Mouse (Mus musculus) limb, embryonic 15.5 days (tissue): ENCODE measurements at regions not wholly inside any gene's neighbourhood (a gene's known extent, or its start where the extent isn't known, plus 50 kb on each side); places are given as distances from the start of the nearest gene placed in this dataset.

Source experiments
- ATAC-seq: fragments of 200-750 bp; cut with Nextera tagmentation; 2 replicates; pipeline ENCODE4 v1.8.0; 2017; ENCODE audit warnings: low read depth, moderate TSS enrichment; ENCODE audit not compliant: insufficient number of reproducible peaks, low FRiP score, low TSS enrichment
- H3K27ac ChIP-seq: fragments of 300-500 bp; sonication (generic); 2 replicates; pipeline ENCODE4 v1.5.1; 2015; ENCODE audit warnings: moderate library complexity, mild to moderate bottlenecking, inconsistent platforms
- H3K27me3 ChIP-seq: fragments of 300-500 bp; sonication (generic); 2 replicates; pipeline ENCODE4 v1.6.1; 2015; ENCODE audit warnings: inconsistent platforms
- H3K36me3 ChIP-seq: fragments of 300-500 bp; sonication (generic); 2 replicates; pipeline ENCODE4 v1.6.1; 2015; ENCODE audit warnings: inconsistent platforms
- H3K4me1 ChIP-seq: fragments of 300-500 bp; sonication (generic); 2 replicates; pipeline ENCODE4 v1.6.1; 2015; ENCODE audit warnings: inconsistent platforms
- H3K4me2 ChIP-seq: fragments of 300-500 bp; sonication (generic); 2 replicates; pipeline ENCODE4 v1.6.1; 2015; ENCODE audit warnings: mild to moderate bottlenecking, inconsistent platforms
- H3K4me3 ChIP-seq: fragments of 300-500 bp; sonication (generic); 2 replicates; pipeline ENCODE4 v1.5.1; 2015; ENCODE audit warnings: mild to moderate bottlenecking, inconsistent platforms
- H3K9ac ChIP-seq: fragments of 300-500 bp; sonication (generic); 2 replicates; pipeline ENCODE4 v1.6.1; 2015; ENCODE audit warnings: inconsistent platforms
- H3K9me3 ChIP-seq: fragments of 300-500 bp; sonication (generic); 2 replicates; pipeline ENCODE4 v1.6.1; 2016; ENCODE audit warnings: inconsistent platforms
- WGBS: fragments of 180-500 bp; shearing (Covaris S2); methylation state at CpG from one replicate; pipeline ENCODE4 v1.1.7; 2015; 5-methylcytosine and 5-hydroxymethylcytosine counted together

DNA sequence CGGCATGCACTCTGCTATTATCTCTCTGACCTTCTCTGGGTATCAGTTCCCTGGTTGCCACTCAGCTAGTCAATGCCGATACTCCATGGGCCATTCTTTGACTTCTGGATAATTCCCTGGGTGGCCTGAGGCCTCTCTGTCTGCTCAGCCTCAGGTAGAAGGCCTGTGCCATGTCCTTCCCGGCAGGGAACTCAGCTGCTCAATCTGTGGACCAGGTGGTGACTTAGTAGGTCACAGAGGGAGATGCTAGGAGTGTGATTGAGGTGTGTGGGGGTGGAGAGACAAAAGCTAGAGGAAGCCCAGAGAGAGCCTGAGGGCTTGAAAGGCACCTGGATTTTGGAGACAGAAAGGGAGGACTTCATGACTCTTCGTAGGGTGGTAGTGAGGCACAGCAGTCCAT lies 188.0 kb upstream of the Cops8 start:
- WGBS = 84% methylated on average over 4 of the region's 4 CpGs
- no peaks in the 10 kb centered on the region for H3K9me3 ChIP-seq
- H3K4me2 ChIP-seq = no peak overlapping the region
- ATAC-seq = no peak
- H3K27me3 ChIP-seq = no peaks in the 10 kb centered on the region
- H3K27ac ChIP-seq = no peak overlapping the region
- H3K36me3 ChIP-seq = no peaks in the 10 kb centered on the region
- H3K4me1 ChIP-seq = no peaks in the 10 kb centered on the region
- H3K9ac ChIP-seq = no peak overlapping the region
- H3K4me3 ChIP-seq = no peak overlapping the region

DNA sequence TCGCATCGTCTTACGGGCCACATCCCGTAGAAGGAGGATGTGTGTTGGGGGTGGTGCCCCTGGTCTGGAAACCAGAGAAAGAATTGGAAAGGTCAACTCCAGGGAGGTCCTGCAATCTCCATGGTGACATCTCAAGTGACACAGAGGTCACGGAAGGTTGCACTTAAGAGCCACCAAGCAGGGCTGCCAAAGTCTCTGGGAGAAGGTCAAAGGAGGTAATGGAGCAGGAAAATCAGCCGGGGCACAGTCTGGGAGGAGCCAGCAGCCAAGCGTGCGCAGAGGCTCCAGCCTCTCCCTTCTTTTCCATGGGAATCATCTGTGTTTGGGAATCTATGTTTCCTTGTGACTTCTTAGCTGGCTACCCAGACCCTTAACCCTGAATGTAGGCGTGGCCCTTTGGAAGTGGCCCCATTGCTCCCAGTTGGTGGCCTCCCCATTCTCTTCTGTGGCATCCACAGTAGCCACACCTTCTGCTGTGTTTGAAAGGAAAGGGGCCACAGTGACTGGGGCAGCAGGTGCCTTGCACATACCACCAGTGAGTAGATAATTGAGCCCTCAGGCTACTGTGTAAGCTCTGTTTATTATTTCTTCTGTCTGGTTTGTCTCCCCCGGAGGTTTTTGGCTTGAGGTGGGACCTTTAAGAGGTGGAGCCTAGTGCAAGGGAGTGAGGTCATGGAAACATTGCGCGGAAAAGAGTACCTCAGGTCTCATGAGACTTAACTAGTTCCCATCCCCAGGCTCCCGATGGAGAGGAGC lies 178.5 kb upstream of the Cops8 start:
- Histone ChIP-seq H3K27me3 (no peaks in the 10 kb centered on the region), H3K27ac (no peak overlapping the region), H3K9ac (no peak overlapping the region), H3K9me3 (no peaks in the 10 kb centered on the region), H3K4me3 (no peak overlapping the region), H3K4me2 (no peak overlapping the region), H3K36me3 (no peaks in the 10 kb centered on the region), H3K4me1 (peaks cover 16% of the 10 kb centered on the region)
- no peak for ATAC-seq
- WGBS = 53% methylated on average over 13 of the region's 13 CpGs

- Histone ChIP-seq H3K4me1 (peaks cover 23% of the 10 kb centered on the region), H3K27ac (no peak overlapping the region), H3K4me2 (no peak overlapping the region), H3K27me3 (no peaks in the 10 kb centered on the region), H3K4me3 (no peak overlapping the region), H3K9ac (no peak overlapping the region), H3K36me3 (no peaks in the 10 kb centered on the region), H3K9me3 (no peaks in the 10 kb centered on the region)
- 83% methylated on average over 6 of the region's 6 CpGs for WGBS
- ATAC-seq = no peak
Measured at GRCm38 (mm10) chr1:90428334-90428733, 174.4 kb upstream of the Cops8 start.

DNA sequence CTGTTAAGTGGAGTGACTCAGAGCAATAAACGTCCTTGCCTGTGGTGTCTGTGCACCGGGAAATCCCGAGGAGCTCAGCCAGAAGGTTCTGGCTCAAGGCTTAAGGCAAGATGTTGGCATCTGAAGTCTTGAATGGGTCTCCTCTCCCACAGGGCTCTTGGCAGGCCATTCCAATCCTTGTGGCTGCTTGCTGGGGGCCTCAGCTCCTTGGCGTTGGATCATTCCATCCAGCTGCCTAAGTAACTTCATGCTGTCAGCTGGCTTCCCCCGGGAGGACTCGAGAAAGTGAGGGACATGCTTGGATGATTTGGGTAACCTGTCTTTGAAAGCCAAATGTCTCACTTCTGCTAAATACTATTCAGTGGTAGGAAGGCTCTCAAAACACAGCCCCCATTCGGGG lies 174.0 kb upstream of the Cops8 start:
- Histone ChIP-seq H3K4me1 (peaks cover 25% of the 10 kb centered on the region), H3K27me3 (no peaks in the 10 kb centered on the region), H3K27ac (no peak overlapping the region), H3K36me3 (no peaks in the 10 kb centered on the region), H3K4me3 (no peak overlapping the region), H3K4me2 (no peak overlapping the region), H3K9ac (no peak overlapping the region), H3K9me3 (no peaks in the 10 kb centered on the region)
- 58% methylated on average over 7 of the region's 7 CpGs for WGBS
- 0 out of 2 replicates have a peak, but pooled peaks have one; percentile 31 for ATAC-seq

DNA sequence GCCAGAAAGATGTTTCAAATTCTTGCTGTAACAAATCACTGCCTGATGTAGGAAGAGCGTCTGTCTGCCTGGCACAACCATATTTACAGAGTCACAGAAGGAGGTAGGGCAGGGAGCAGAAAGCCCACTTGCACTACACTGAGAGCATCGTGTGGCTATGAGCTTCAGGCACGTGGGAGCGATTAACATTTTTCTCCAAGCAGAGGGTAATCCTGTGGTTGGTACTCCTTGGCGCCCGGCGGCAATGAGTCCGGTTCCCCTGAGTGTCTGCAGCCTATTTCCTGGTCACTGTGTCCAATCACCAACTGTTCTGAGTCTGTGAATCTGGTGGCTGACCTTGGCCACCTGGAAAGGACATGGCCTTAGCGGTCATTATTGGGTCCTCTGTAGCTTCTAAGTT lies 172.3 kb upstream of the Cops8 start:
- Histone ChIP-seq H3K27ac (no peak overlapping the region), H3K4me1 (peaks cover 35% of the 10 kb centered on the region), H3K27me3 (no peaks in the 10 kb centered on the region), H3K9me3 (no peaks in the 10 kb centered on the region), H3K4me3 (no peak overlapping the region), H3K9ac (no peak overlapping the region), H3K36me3 (no peaks in the 10 kb centered on the region), H3K4me2 (no peak overlapping the region)
- ATAC-seq = no peak
- 50% methylated on average over 9 of the region's 9 CpGs for WGBS

GRCm38 (mm10) chr1:90431783-90432182 lies 171.0 kb upstream of the Cops8 start:
- Histone ChIP-seq H3K9me3 (no peaks in the 10 kb centered on the region), H3K4me2 (no peak overlapping the region), H3K9ac (no peak overlapping the region), H3K36me3 (no peaks in the 10 kb centered on the region), H3K27ac (no peak overlapping the region), H3K27me3 (no peaks in the 10 kb centered on the region), H3K4me3 (no peak overlapping the region), H3K4me1 (peaks cover 35% of the 10 kb centered on the region)
- ATAC-seq = no peak
- WGBS = 68% methylated on average over 6 of the region's 6 CpGs

DNA sequence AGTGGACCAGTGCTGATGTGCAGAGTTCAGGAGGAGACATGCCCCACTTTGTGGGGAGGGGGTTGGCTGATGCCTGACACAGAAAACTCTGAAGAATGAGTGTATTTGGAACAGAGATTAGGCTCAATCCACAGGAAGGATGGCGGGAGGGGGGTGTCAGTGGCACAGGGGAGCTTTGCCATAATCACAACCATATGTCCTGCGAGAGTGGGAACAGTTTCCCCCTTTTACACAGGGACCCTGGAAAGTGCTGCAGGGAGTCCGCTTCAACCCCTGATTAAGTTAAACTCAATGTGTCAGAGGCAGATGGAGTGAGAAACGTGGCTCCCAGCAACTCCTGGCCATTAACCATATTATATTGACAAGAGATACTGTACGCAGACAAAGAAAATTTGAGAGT lies 168.9 kb upstream of the Cops8 start:
- WGBS = 39% methylated on average over 5 of the region's 5 CpGs
- no peaks in the 10 kb centered on the region for H3K27me3 ChIP-seq
- H3K27ac ChIP-seq = no peak overlapping the region
- H3K9me3 ChIP-seq = no peaks in the 10 kb centered on the region
- H3K9ac ChIP-seq = no peak overlapping the region
- peaks cover 24% of the 10 kb centered on the region for H3K4me1 ChIP-seq
- H3K4me2 ChIP-seq = no peak overlapping the region
- no peak for ATAC-seq
- no peaks in the 10 kb centered on the region for H3K36me3 ChIP-seq
- H3K4me3 ChIP-seq = no peak overlapping the region

GRCm38 (mm10) chr1:90440638-90441037 lies 162.1 kb upstream of the Cops8 start:
- 0 out of 2 replicates have a peak, but pooled peaks have one; percentile 72 for ATAC-seq

GRCm38 (mm10) chr1:90441134-90441868 lies 161.5 kb upstream of the Cops8 start:
- no peak overlapping the region for H3K27ac ChIP-seq
- no peak for ATAC-seq

More at GRCm38 (mm10) chr1:90440638-90441037, 162.1 kb upstream of the Cops8 start:
- Histone ChIP-seq H3K9me3 (no peaks in the 10 kb centered on the region), H3K9ac (no peak overlapping the region), H3K36me3 (no peaks in the 10 kb centered on the region), H3K4me3 (no peak overlapping the region), H3K4me2 (no peak overlapping the region), H3K4me1 (peaks cover 19% of the 10 kb centered on the region; the same call in 1 of the 2 replicates), H3K27ac (no peak overlapping the region), H3K27me3 (0 out of 2 replicates have a peak, but pooled peaks cover 3% of the 10 kb centered on the region)
- WGBS = 18% methylated on average over 1 of the region's 1 CpGs

DNA sequence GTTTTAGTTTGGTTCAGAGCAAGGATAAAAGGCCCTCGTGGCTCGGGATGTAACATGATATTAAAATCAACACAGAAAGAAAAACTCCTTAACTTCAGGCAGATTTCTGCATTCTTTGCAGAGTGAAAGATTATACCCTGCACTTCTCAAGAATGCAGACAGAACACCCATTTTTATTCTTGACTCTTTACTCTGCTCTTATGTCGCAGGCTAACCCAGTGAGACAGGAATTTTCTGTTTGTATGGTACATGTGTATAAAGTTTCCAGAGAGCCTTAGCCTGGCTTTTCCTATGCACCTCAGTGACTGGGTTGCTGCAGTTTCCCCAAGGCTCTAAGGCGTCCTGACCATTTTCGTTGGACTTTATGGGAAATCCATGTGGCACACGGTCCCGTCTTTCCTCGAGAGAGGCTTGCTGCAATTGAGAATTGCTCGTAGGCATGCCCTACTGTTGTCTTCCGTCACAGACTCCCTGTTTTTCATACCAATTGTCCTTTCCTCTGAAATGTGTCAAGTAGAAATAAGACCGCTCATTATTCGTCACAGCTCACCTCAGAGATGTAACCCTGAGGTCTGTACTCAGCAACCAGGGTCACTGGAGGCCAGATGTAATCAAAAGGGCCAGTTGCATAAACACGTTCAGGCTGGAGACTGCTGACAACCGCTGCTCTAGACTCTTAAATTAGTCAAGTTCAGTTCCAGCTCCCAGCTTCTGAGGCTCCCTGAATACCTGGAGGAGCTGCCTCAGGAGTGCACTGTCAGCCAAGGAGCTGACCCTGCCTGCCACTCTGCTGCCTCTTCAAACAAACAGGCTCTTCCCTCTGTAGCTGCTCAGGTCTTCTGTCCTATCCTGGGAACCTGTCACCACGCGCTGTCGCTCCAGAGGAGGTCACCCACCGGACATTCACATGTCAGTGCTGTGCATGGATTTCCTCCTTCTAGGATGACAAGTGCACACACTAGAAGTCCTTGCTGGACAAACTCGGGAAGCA lies 160.2 kb upstream of the Cops8 start:
- H3K4me1 ChIP-seq = peaks cover 19% of the 10 kb centered on the region; the same call in 1 of the 2 replicates
- 0 out of 2 replicates have a peak, but pooled peaks cover 3% of the 10 kb centered on the region for H3K27me3 ChIP-seq
- H3K4me3 ChIP-seq = no peak overlapping the region
- no peak for ATAC-seq
- no peaks in the 10 kb centered on the region for H3K36me3 ChIP-seq
- no peaks in the 10 kb centered on the region for H3K9me3 ChIP-seq
- peak overlapping the region; percentile 27; the same call in 1 of the 2 replicates for H3K27ac ChIP-seq
- no peak overlapping the region for H3K9ac ChIP-seq
- H3K4me2 ChIP-seq = no peak overlapping the region
- 41% methylated on average over 19 of the region's 19 CpGs for WGBS

More at GRCm38 (mm10) chr1:90441134-90441868, 161.5 kb upstream of the Cops8 start:
- peaks cover 19% of the 10 kb centered on the region; the same call in 1 of the 2 replicates for H3K4me1 ChIP-seq
- 26% methylated on average over 10 of the region's 10 CpGs for WGBS
- no peak overlapping the region for H3K4me3 ChIP-seq
- H3K36me3 ChIP-seq = no peaks in the 10 kb centered on the region
- no peak overlapping the region for H3K4me2 ChIP-seq
- H3K9me3 ChIP-seq = no peaks in the 10 kb centered on the region
- 0 out of 2 replicates have a peak, but pooled peaks cover 3% of the 10 kb centered on the region for H3K27me3 ChIP-seq
- H3K9ac ChIP-seq = no peak overlapping the region

DNA sequence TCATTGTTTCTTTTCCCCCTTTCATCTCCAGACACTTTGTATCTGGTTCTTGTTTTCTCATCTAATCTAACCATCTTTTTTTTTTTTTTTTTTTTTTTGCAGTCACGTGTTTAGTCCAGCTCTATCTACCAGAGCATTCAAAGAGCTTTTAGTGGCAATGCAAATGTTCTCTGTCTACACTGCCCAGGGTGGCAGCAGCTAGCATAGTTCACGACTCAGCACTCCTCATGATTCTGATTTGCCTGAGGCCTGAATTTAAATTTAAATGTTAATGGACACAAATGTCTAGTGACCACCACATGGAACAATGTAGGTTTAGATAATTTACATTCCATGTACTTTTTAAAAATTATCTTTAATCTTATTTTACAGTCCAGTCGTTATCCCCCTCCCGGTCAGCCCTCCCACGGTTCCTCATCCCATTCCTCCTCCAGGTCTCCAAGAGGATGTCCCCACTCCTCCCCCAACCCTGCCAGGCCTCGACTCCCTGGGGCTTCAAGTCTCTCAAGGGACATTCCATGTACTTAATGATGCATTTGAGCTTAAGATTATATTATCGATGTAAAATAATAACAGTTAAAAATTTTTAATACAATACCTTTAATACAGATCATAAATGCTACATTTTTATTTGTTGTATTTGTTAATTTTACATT lies 153.1 kb upstream of the Cops8 start:
- H3K36me3 ChIP-seq = no peaks in the 10 kb centered on the region
- no peak for ATAC-seq
- 49% methylated on average over 7 of the region's 7 CpGs for WGBS
- H3K4me1 ChIP-seq = peaks cover 12% of the 10 kb centered on the region
- H3K9me3 ChIP-seq = no peaks in the 10 kb centered on the region
- no peak overlapping the region for H3K4me3 ChIP-seq
- no peak overlapping the region for H3K27ac ChIP-seq
- no peak overlapping the region for H3K4me2 ChIP-seq
- no peak overlapping the region for H3K9ac ChIP-seq
- 0 out of 2 replicates have a peak, but pooled peaks cover under 1% of the 10 kb centered on the region for H3K27me3 ChIP-seq
